Mouse (Mus musculus) adrenal gland, adult (tissue): ENCODE data around the gene Tesk1.

ENCODE experiments used
- DNase-seq, 2 experiments: peaks; one replicate each; pipeline ENCODE4 v3.0.0; 2022 to 2023; ENCODE audit warnings: low spot score in 1 of 2; ENCODE audit not compliant: inconsistent age in 2 of 2

Tesk1 gene

DNA sequence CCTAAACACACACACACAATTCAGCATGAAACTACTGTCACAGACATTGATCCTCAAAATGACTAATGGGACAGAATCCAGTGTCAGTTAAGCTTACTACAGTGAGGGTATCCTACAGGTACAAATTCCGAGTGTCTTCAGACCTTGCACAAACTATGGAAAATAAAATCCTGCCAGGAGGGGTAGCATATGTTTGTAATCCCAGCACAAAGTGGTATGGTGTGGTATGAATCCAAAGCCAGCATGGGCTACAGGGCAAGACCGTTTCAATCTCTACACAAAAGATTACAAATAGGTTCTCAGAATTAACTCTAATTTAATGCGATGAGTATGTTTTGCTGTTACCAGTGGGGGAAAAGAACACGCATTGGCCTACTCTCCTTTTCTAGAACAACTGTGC is at the start of gene Tesk1:
TSS of gene Tesk1 (plus strand) at position 301 of the 400 bp plus-strand sequence.
- DNase-seq = peak in 1 of 2 experiments; percentile 40

DNA sequence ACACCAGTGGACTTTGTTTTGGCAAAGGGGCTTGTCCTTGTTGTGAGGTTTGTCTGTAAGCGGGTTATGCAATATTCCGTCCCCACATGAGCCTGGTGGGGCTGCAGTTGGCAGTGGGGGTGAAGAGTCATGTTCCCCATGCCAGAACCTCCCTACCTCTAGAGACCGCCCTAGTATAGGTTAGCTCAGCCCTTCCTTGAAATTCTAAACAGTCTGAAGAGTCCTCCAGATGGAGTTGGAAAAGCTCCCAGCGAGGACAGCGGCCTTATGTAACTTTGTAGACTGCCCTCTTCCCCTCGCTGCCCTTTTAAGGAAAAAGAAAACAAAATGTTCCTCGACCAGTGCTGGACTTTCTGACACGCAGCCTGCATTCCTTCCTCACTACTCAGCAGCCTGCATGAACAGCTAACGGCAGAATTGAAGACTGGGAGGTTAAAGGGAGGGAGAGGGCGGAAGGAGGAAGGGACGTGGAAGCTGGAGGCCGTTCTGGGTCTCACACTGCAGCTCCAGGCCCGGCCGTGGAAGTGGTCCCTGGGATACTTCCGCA is 47.3 kb upstream of the Tesk1 start:
- DNase-seq = peak; percentile 89 to 94

DNA sequence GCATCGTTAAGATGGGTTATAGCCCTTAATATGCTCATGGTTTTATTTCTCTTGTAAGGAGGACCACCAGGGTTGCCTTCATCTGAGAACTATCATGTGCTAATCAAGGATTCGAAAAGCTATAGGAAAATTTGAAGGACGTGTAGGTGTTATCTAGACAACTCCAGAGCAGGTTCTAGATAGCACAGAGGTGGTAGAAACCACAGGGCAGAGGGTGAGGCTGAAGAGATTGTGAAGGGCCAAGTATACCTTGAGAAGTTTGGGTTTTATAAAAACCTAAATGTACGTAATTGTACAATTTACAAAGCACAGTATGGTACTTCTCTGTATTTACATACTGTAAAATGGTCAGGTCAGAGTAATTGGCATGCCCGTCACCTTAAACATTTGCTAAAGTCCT is 46.6 kb upstream of the Tesk1 start:
- no peak for DNase-seq

DNA sequence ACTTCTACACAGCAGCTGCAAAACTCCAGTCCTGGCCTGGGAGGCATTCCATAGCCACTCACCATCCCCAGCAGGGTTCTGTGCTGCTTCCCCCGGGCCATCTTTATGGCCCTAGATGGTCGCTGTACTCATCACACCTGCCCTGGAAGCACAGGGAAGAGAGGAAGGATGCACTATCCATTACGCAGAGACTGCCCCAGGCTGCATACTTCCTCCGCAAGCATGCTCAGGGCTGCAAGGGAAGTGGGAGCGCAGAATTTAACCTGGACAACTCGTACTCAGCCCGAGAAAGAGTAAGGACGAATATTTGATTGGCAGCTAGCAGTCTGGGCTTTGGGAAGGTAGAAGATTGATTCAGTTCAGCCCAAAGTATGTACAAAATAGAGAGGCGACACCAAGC is 45.9 kb upstream of the Tesk1 start:
- no peak for DNase-seq

DNA sequence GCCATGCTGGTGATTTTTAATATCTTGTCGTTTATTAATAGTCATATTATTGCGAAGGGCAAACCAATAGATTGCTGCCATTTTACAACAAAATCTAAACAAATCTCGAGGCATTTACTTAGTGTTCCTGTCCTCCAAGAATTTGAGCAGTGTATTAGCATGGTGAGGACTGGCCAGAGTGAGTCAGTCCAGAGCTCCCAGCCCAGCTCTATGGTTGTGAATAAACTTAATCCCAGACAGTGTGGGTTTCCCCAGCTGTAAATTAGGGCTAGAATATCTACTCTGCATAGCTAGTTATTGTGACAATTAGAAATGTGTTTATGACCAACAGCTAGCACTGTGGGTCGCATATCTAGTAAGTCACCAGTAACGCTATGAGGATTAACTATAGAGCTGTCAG is 45.4 kb upstream of the Tesk1 start:
- no peak for DNase-seq

DNA sequence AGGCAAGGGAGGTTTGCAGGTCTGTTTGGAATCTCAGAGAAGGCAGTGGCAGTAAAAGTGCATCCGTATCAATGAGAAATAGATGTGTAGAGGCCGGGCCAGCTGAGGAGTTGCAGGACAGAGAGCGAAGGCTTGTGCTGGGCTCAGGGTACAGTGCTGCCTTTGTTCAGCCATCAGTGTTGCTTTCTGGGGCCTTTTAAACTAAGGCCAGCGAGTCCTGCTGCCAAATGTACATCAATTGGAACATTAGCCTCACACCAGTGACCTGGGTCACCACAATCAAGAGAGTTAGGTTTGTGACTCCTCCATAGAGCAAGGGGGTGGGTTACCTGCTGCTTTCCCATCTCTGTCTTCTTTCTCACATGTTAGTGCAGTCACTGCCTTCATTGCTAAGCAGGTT is 43.7 kb upstream of the Tesk1 start:
- no peak for DNase-seq

DNA sequence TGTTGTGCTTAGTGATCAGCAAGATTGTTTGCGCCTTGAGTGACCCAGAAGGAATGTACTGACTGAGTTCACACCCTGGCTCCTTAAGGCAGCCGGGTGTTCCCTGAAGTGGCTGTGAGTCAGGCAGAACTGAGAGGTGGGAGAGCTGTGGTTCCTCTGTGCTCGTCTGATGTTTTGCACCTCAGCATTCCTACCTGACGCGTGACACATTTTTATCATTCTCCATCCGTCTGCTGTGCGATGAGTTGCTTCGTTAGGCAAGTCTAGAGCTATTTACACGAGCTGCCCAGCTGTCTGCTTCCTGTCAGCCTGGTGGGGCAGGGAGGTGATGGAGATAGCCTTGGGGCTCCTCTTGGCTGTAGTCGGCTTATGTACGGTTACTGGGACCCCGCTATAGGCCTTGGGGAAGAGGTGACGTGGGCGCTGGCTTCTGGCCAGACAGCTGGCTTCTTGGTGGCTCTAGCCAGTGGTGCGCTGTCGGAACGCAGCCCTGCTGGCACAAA is 42.9 kb upstream of the Tesk1 start:
- DNase-seq = peak; percentile 77 to 90

DNA sequence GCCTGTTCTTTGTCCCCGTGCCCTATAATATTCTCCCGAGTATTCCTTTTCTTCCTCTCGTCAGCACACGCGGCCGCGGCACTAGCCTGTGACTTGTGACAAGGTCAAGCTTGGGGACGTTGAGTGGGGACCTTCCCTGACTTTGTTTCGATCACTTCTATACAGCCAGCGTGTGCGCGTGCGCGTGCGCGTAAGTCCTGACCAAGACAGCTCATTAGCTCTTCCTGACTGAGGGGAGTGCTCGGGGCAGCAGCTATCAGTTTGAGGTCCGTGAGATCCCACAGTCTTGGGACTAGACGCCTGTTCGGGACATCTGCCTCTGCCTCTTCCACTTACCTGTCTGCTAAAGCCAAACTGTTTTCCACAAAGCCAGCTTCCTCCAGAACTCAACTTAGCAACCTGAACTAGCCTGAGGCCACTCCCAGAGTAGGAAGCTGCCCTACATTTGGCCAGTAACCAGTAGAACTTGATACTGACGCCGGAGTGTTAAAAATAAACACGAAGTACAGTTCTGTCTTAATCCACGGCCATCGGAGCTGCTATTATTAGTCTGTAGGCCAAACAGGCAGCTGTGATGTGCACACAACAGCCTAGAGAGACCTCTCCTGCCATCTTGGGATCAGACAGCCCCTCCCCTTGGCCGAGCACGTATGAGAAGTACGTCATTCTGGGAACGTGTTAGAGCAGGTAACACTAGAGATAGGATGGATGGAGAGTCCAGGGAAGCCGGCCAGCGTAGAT is 42.2 kb upstream of the Tesk1 start:
- peak in 1 of 2 experiments; percentile 71 for DNase-seq

DNA sequence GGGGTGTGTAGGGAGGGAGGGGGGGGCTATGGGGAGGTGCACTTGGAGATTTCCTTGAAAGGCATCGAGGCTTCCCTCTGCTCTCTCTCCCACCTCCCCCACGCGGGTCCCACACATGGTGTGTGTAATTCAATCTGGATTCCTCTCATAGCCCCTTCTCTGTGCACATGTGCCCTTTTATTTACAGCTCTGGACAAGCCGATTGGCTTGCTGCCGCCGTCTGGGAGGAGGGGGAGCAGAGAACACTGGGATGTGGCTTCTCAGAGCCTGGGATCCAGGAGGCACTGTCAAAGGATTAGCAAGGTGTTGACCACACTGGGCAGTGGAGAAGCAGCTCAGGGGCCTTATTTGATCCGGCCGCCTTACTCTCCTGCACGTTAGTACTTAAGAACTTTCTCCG is 40.8 kb upstream of the Tesk1 start:
- DNase-seq = peak in 1 of 2 experiments; percentile 14

DNA sequence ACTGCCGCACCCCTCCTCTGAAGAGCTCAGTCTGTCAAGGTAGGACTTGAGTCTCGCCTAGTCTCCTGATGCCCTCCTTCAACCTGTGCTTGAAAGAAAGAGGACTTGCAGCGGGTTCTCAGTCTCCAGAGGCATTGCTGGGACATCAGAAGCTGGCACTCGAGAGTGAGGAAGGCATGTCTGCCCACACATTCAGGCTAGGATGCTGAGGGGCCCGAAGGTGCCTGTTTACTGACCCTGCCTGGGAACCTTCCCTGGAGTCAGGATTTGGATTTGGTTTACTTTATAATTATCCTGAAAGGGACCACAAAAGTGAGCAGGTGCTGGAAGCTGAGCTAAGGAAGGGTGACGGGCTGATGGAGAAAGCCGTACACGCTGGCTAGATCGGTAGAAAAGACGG is 40.3 kb upstream of the Tesk1 start:
- no peak for DNase-seq

DNA sequence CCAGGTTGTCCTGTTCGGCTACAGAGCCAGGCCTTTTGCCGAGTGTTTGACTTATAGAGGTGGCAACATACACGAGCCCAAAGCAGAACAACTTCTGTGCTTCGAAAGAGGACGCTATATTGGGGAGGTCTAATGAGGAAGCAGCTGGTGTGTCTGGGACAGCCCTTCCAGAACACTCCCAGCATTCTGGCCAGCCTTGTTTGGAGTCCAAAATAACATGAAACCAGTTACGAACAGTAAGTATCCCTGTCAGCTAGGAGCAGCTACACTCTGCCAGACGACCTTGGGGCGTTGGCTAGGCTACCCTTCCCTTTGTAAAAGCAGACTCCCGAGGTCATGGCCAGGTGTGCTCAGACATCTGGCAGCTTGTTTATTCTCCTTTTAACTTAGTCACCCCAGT is 39.5 kb upstream of the Tesk1 start:
- DNase-seq = peak; percentile 72 to 85

DNA sequence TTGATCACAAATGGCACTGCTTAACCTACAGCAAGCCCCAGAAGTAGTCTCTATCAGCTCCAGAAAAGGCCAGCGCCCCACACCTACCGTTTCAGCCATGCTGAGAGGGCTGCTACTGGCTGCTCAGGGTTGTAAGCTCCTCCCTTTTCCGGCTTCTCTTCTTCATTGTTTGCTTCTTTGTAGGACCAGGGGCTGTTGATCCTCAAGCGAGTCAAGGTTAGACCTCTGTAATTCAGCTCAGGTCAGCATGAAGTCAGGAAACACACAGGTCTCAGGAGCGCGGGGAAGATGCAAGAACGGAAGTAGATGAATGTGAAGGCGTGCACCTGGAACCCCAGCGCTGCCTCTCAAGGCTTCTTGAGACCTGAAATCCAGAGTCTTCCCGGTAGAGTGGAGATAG is 37.0 kb upstream of the Tesk1 start:
- DNase-seq = peak in 1 of 2 experiments; percentile 7

DNA sequence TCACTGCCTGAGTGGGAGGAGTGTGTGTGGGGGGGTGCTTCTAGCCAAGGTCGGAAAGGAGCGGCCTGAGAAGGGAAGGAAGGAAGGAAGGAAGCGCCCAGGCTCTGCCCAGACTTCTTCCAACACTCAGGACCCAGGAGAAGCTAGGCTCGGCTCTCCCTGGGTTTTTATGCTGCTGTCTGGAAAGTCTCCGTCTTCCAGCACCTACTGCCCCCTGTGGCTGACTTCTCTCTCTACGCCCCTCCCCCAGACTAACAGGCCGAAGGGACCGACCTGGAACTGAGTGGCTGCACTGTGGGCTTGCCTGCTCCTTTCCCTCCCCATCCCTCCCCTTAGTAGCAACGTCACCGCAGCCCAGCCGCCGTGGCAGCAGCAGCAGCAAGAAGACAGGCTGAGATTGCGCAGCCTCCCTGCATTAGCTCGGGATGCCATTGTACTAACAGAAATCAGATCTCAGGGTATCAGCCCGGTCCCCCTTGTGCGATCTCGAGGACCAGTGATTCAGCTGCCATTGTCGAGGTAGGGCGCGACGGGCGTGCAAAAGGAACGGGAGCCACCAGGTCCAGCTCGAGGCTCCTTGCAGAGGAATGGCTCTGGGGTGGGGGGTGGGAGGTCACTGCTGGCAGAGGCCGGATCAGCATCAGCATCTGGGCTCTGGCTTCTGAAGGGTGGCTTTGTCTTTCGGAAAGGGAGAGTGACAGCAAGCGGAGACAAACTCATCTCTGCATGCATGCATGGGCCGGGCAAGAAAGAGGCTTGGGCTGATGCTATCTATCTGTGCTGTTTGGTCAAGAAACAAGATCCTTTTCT is 35.4 kb upstream of the Tesk1 start:
- peak; percentile 85 to 92 for DNase-seq

DNA sequence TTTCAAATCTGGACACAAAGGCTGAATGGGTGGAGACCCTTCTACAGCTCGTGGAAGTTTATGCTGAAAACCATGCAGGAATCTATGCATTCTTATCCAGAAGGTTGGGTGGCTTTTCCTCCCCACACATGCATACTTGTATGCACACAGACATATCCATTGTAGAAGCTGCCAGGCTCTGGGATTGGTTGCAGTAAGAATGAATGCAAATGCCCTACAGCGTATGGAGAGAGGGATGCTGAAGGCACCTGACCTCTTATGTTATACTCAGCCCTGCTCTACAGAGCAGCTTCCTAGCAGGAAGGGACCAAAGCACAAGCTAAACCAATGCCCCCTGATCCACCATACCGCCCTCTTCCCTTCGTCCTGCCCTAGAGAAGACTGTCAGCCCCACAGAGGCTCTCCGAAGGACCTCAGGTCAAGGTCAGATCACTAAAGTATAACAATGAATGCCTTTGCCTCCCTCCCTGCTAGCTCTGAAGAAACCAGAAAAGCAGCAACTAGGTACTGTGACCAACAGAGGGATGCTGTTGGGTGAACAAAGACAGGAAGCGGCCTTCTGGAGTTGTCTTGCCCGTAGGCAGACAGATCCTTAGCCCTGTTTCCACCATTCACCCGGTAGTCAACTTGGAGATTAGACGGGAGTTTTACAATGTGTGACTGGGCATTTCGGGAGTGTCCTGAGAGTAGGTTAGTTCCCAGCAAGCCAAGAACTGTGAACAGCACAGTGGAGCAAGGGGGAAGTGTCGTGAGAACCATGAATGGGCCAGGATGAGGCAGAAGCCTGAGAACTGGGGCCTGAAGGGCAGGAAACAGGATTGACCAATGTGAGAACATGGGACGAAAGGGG is 34.4 kb upstream of the Tesk1 start:
- peak in 1 of 2 experiments; percentile 11 for DNase-seq

DNA sequence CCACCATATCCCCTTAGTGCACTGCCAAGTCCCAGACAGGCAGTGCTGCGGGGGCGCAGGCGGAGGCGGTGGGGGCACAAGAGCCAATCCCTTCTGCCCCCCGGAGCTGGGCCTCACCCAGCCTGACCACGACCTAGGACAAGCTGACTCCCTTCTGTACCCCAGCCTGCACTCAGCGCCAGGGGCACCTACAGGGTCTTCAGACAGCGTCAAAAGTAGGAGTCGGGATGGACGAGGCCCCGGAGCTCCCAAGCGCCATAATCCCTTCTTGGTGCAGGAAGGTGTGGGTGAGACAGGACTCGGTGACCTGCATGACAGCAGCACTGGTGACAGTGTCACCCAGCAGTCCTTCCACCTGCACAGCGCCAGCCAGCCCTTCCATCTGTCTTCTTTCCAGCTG is 27.0 kb upstream of the Tesk1 start:
- DNase-seq = peak in 1 of 2 experiments; percentile 6

DNA sequence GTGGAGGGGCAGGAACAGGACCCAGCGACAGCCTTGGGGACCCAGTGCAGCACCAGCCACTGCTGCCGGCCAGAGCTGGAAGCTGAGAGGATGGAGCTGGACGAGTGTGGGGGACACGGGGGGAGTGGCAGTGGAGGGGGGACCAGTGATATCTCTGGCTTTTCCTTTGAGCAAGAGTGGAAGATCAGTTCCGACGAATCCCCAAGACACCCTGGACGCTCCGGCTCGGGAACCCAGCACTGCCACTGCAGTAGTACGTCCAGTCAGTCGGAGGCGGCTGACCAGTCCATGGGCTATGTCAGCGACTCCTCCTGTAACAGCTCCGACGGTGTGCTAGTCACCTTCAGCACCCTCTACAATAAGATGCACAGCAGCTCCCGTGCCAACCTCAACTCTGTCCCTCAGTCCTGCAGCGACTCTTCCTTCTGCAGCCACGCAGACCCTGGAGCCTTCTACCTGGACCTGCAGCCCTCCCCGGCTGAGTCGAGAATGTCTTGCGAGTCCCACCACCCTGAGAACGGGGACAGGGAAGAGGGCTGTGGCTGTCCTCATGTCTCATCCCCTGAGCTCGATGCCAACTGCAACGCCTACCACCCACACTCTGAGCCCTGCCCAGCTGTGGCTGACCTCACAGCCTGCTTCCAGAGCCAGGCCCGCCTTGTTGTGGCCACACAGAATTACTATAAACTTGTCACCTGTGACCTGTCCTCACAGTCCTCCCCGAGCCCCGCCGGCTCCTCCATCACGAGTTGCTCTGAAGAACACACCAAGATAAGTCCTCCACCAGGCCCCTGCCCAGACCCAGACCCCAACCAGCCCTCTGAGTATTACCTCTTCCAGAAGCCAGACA is 26.3 kb upstream of the Tesk1 start:
- peak in 1 of 2 experiments; percentile 7 for DNase-seq

DNA sequence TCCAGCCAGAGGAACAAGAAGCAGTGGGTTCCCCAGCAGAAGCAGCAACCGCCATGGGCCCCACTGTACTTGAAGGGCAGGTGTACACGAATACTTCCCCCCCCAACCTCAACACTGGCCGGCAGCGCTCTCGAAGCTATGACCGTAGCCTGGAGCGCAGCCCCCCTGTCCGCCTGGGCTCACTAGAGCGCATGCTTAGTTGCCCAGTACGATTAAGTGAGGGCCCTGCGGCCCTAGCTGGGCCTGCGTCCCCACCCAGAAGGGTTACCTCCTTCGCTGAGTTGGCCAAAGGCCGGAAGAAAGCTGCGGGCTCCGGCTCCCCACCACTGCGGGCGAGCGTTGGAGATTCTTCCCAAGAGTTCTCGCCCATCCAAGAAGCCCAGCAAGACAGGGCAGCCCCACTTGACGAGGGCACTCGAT is 25.7 kb upstream of the Tesk1 start:
- peak in 1 of 2 experiments; percentile 10 for DNase-seq

DNA sequence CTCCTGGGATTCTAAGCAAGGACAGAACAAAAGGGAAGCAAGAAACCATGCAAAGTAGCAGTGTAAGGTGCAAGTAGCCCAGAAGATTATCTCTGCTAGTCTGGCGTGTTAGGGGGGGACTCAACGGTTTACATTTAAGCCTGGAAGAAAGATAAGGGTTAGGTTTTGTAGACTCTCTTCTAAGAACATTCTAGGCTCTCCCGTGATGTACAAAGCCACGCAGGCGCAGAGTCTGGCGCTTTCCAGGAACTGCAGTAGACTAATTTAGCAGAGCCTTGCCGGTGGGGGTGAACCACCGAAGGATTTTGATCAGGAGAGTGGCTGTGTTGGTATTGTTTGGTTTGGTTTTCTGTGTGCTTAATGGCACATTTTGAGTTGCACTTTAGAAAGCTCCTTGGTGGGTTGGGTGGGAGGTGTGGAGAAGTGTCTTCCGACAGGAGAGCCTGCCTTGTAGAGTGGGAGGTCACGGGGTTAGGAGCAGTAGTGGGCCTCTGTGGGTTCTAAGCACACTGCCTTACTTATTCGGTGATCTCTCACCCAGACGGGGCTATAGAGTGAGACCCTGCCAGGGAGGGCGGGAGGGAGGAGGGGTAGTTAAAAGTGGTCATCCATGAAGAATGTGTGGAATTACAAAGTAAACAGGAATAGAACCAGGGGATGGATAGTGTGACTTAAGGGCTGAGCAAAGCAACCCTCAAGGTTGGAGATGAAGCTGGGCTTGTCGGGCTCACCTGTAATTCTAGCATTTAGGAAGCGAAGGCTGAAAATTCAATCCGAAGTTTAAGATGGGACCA is 24.3 kb upstream of the Tesk1 start:
- no peak for DNase-seq

DNA sequence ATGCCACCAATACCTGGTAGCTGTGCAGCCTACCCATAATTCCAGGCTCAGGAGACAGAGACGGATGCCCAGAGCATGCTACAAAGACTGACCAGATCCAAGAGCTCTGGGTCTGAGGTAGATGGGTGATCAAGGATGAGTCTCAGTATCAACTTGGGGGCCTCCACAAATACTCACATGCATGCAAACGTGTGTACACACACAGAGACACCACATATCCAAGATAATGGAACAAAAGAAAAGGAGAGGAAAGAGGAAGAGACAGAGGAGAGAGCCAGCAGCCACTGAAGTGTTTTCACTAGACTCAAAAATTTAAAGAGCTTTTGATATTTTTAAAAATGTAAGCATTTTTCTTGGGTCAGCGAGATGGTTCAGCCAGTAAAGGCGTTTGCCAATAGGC is 23.3 kb upstream of the Tesk1 start:
- no peak for DNase-seq
